Mouse (Mus musculus) left cerebral cortex, postnatal 10 days (tissue): ENCODE results near the gene Cldnd1. TPM values are rescaled to one million over a fixed set of nuclear protein-coding genes. Genes with fewer than 3 reads are reported as not detected.

ENCODE experiments used
- DNase-seq, 2 experiments: peaks; one replicate each; pipeline ENCODE4 v3.0.0; 2021 to 2022; ENCODE audit warnings: low spot score in 2 of 2, mixed read lengths in 1 of 2; ENCODE audit errors: extremely low spot score in 1 of 2
- intact Hi-C: fragments of 180-260 bp; cut with DNase I; formaldehyde crosslinking; loops from one replicate; pipeline ENCODE4 v1.15.1; 2025
- total RNA-seq, 2 experiments: library from RNA; stranded (reverse); gene quantifications; 2 replicates each; pipeline ENCODE4 v1.2.3; 2021

Cldnd1 gene
- total RNA-seq, 2 experiments from 2014 or later, result 119 to 122 TPM

DNA sequence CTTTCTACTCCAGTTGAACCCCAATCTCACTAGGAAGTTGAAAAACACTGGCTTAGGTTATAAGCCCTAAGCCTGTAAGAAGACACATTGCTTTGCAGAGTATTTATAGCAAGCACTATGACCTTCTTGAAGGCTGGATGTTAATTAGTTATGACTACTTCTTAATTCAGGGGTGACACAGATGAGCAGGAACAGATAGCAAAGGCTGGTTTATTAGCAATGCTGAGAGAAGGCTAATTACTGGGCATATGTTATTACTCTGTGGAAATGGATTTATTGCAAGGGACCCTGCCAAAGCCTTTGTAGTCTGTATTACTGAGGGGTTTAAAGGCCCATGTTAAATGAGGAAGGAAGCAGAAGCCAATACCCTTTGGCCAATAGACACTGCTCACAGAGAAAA lies 22.7 kb upstream of the Cldnd1 start:
- no peak for DNase-seq
- intact Hi-C loops, result no loop called here

DNA sequence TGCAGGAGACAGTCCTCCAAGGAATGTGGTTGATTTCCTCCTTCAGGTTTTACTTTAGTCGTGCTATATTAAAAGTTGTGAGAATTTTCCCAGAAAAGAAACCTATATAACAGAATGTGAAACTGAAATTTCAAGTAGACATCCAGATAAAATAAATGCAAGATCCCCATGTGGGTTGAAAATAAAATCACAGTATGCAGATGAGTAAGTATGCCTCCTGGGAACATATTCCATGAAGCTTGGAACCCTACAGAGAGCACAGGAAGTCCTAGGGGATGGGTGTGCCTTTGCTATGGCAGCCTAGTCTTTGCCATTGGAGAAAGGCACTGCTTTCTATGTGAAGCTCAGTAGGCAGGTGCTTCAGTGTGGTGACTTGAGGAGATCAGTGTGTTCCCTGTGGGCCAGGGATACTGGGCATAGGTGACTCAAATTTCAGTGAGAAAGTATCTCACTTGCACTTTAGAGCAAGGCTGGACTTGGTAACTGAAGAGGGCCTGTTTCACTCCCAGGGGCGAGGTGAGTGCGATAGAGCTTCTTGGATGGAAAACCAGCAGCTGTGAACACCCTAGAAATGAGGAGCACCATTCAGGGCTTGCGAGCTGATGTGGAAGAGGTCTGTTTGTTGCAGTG lies 20.3 kb upstream of the Cldnd1 start:
- peak in 1 of 2 experiments; percentile 15 for DNase-seq
- intact Hi-C loops, result no loop called here

DNA sequence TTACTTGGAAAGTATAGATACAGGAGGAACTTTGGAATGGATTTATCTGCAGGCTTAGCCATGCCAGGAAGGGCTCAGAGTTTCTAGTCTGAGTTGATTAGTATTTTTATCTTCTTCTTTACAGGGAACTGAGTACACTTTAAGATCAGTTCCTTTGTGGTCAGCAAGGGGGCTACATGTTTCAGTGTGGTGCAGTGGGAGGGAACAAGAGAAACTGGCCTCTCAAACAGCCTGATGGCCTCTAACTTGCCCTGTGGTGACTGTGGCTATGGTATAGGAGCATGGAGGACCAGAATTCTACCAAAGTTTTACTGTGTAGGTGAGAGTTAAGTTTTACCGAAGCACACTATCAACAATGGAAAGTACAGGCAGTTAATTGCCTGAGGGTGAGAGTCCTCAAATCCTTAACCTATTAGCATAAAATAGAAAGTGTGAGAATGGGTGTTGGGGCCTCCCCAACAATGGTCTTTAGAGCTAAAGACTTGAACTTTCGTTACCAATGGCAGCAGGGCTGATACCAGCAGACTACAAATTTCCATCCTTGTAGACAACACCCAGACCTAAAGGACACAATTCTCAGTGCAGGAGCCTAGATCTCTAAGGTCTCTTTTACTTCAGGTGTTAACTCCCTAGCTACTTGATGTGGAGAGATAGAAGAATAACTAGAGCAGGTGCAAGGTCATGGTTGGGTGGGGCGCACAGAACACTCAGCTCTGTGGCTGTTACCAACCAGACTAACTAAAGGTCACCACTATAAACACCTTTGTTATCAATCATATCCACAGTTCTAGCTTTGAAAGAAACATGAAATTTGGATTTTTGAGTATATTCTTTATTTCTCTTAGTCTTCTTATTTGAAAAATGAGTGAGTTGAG lies 18.9 kb upstream of the Cldnd1 start:
- no peak for DNase-seq
- intact Hi-C loops, result no loop called here

DNA sequence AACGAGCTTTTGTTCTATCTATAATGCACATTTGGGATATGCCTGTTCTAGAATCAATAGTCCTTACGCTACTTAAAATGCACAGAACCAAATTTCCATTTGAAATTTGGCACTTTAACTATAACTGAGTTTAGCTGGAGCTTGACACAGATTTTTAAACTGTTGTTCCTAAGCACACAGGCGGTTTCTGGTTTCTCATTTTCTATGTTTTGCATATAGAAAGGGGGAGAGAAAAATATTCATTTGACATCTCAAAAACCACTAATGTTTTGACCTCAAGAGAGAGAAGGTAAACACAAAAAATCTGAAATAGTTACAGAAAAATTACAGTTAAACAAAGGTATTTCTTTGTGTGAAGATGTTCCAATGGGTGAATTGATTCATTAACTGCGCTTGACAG lies 18.2 kb upstream of the Cldnd1 start:
- DNase-seq, result no peak

DNA sequence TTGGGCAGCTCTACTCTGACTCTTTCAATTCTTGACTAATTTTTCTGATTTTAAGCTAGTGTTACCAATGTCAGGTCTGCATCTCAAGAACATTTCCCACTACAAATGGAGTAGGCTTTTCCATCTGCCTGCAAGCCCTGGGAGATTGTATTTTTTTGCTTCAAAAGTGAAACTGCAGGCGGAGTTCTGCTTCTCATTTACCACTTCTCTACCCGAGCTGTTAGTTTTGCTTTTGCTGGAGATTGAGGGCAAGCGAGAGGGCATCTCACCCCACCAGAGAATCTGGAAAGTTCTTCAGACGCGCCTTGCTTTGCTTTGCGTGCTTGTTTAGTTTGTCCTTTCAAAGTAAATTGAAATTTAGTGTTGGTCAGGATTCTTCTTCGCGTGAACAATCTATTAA lies 15.5 kb upstream of the Cldnd1 start:
- no peak for DNase-seq
- intact Hi-C loops, result no loop called here

More for the DNA sequence above, 18.2 kb upstream of the Cldnd1 start:
- intact Hi-C loops, result no loop called here

DNA sequence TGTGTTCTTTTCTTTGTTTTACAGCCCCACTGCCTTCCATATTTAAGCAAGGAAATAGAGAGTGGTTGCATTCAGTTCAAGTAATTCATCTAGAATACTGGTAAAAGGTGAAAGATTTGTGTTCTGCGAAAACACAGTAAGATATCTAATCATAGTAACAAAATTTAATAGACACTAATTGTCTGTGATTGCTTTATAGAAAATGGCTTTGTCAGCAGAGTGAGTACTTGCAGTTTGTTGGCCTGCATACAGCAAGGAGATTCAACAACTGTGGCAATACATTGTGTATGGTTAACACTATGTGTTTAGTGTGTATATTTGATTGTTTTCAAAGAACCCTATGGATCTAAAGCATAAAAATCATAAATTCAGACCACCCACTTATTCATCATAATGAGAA lies 14.6 kb upstream of the Cldnd1 start:
- intact Hi-C loops, result no loop called here
- DNase-seq, result no peak

DNA sequence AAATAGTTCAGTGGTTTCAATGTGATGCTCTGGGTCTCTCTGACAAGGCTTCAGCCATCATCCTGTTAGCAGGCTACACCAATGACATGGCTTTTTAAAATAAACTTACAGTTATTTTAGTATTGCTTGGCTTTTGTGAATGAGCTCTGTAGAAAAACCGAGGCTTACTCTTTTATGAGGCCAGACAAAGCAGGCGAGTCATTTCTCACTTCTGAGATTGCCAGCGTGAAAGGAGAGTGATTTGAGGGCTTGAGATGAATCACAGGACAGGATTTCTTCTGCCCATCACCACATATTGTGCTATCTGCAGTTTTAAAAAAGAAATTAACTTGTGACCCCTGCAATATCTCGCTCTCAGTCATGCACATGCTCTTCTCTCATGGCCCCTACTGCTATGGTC lies 12.7 kb upstream of the Cldnd1 start:
- intact Hi-C loops, result no loop called here
- DNase-seq, result no peak

DNA sequence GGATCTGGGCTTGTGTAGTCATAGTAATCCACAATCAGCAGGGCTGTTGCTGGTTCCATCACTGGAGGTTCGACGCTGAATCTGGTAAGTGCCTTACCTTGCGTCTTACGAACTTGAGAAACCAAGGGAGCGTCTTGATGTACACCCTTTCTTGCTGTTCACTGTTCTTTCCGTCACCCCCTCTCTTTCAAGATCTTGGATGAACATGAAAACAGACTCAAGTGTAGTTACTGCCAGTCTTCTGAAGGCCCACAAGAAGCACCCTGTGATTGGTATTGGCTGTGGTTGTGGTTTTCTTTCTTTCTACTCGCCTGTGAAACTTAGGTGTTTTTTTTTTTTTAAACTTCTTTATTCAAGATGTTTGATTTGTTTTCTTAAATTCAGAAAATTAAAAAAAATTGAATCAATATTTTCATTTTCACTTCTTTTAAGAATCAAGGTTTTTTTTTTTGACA lies 9.0 kb upstream of the Cldnd1 start, which contains the start of gene Gpr15:
Gpr15 (minus strand) TSS at position 405 of the 455 bp plus-strand sequence.
- no peak for DNase-seq
- intact Hi-C loops, result no loop called here

DNA sequence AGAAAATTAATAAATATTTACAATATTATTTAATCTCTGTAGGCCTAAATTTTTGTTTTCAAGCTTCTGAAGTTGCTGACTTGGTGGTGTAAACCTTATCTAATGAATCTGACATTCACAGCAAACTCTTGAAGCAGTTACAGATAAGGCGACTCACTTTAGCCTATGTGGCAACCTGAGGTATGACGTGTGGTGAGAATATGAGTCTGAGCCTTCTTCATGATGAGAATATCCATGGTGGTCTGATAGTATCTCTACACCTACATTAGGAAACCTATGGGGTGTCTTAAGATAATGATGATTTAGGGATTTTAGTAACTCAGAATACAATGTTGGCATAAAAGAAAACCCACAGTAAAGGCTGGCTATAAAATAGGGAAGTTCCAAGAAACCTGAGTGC lies 5.4 kb upstream of the Cldnd1 start:
- intact Hi-C loops, result no loop called here
- no peak for DNase-seq

DNA sequence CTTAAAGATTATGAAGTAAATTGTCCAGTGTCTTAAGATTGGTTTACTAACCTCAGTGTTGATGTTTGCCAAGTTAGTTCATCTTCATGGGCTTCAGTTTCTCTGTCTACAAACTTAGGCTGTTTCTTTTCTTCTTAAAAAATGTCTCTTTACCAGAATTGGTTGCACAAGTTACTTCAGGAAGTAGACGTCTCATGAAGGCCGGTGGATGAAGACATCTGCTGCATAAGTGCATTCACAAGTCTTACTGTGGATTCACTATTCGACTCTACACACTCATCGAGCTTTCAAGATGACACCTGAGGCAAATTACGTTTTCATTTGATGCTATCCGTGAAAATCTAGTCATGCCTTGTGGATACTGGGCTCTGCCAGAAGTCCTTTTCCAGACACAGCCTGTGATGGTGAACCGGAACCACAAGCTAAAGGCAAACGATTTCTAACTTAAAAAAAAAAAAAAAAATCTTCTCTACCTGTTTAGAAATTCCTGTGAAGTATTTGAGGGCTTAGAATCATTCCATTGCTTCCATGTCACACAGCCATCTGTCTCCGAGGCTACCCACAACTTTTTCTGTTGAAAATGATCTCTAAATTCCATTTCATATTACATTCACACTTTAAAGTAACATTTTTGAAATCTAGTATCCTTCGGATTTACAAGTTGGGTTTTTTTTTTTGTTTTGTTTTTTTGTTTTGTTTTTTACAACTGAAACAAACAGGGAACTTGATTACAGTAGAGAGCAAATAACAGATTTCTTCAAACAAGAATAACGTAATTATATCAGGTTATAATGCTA lies 832 bp upstream of the Cldnd1 start:
- intact Hi-C loops, result no loop called here
- no peak for DNase-seq

DNA sequence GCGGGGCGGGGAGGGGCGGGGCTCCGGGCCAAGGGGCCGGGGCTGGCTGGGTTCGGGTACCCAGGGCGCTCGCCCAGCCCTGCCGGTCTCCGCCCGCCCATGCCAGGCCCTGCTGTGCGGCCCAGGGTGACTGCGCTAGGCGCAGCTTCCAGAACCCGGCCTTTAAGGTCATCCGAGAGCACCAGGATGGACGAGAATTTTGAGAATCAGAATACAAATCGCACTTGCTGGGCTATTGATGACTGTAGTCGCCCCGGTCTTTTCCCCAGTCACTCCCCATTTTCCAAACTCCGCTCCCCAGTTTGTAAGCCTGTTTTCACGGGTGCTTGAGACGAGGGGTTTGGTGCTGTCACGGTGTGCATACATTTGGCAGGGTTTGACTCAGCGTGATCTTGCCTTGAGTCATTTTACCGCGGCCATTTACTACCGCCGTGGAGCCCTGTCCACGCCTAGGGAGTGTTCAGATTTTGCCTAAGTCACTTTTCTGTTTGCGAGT lies 514 bp downstream of the Cldnd1 start:
- intact Hi-C loops, result loop anchor here (2.0 kb wide), 1 partner anchor 49 kb away; no protein-coding TSS in a partner anchor
- no peak for DNase-seq

DNA sequence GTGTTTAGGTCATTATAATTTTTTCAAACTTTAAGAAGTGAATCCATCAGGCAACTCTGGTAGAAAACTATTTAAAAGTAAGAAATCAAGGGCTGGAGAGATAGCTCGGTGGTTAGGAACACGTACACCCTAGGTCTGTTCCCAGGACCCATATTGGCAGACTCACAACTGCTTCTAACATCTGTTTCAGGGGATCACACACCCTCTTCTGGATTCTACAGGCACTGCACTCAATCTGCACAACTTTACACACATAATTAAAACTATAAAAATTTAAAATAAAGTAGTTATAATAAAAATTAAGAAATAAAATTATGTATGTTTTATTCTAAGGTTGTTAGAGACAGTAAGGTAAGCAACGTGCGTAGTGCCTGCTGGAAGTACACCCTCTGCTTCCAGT lies 10.5 kb downstream of the Cldnd1 start:
- intact Hi-C loops, result no loop called here
- DNase-seq, result no peak

DNA sequence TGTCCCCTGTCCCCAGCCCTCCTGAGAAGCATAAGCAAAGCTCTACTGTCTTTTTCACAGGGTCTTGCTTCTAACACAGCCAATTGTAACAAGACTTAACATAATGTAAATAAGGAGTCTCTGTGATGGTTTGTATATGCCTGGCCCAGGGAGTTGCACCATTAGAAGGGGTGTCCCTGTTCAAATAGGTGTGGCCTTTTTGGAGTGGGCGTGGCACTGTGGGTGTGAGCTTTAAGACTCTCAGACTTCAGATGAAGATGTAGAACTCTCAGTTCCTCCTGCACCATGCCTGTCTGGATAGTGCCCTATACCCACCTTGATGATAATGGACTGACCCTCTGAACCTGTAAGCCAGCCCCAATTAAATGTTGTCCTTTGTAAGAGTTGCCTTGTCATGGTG lies 11.1 kb downstream of the Cldnd1 start:
- DNase-seq, result no peak
- intact Hi-C loops, result no loop called here

DNA sequence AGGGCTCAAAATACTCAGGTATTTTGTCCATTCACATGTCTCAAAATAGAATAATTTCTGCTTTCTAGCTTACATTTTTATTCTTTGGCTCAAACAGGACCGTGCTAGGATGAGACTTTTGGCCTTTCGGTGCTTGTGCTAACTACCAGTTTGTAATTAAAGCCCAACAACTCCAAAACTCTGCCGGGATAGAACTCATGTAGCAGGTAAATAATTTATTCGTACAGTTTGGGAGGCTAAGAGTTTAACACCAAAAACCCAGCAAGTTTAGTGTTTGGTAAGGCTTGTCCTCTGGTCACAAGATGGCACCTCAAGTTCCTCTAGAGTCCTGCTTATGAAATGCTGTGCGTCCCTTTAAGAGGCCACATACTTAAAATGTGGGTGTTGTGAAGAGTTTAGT lies 13.0 kb downstream of the Cldnd1 start:
- DNase-seq, result no peak
- intact Hi-C loops, result no loop called here

DNA sequence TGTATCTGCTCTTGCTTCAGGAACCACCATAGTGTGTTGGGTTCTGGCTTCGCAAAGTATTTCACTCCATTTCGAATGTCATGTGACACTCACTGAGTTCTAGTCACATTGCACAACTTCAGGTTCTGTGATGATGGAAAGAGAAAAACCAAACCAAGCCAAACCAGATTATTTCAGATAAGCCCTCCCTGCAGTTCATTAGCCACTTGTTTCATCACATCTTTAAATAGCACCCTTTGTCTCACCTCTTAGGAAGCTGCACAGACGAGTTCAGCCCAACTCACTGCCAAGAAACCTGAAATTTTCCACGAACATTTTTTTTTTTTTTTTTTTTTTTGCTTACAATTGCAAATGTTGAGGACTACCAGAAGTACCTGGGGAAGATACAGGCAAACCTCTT lies 19.0 kb downstream of the Cldnd1 start:
- intact Hi-C loops, result no loop called here
- DNase-seq, result no peak

DNA sequence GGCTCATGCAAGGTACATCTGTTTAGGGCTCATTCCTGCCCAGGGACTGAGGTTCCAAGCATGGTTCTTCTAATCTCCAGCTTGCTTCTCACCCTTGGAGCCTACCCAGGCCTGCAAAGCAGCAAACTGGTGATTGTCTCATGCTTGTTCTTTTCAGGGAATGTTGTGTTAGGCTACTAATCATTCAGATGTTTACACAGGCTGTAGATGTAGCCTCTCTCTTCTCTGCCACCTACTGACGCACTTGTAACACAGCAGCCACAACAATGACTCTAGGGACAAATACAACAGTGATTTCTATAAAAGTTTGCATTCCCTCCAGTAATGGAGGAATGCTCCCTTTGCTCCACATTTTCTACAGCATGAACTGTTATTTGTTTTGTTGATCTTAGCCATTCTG lies 23.6 kb downstream of the Cldnd1 start:
- intact Hi-C loops, result no loop called here

DNA sequence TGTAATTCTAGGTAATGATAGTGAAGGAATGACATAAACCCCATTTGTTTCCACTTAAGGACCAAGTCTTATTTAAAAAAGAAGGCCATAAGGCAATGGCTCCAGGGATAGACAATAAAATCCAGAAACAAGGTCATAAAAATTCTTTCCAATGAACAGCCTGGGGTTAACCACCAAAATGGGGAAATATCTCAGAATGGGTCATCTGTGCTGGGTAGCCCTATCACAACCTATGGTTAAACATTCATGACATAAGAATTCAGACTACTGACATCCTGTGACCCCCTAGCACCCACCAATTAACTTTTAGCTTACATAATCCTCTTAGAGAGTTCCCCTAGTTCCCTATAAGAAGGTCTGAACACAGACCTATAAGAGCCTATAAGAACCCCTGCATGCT lies 28.5 kb downstream of the Cldnd1 start:
- no peak for DNase-seq
- intact Hi-C loops, result no loop called here

More for the DNA sequence above, 23.6 kb downstream of the Cldnd1 start:
- DNase-seq, result no peak

DNA sequence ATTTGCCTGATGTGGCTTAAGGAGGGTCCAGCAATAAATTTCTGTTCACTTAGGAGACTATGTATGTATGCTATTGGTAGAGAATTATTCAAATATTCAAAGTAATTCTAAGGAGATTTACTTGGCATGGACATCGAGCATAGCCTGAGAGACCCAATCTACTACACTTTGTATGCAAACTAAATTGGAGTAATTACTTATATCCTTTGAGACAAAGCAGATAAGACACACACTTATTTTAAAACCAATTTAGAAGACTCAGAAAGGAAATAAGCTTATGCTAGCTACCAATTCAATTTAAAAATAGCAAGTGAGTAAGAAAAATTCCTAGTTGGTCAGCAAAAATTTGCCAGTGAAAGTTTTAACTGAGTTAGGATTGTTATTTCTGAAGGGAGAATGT lies 35.4 kb downstream of the Cldnd1 start, which contains the start of gene Olfr172:
Olfr172 (minus strand) TSS at position 101 of the 400 bp plus-strand sequence.
- DNase-seq, result no peak
- intact Hi-C loops, result no loop called here
